Mouse (Mus musculus): Measurements from ENCODE around the gene Pmf1.

Pmf1 gene

DNA sequence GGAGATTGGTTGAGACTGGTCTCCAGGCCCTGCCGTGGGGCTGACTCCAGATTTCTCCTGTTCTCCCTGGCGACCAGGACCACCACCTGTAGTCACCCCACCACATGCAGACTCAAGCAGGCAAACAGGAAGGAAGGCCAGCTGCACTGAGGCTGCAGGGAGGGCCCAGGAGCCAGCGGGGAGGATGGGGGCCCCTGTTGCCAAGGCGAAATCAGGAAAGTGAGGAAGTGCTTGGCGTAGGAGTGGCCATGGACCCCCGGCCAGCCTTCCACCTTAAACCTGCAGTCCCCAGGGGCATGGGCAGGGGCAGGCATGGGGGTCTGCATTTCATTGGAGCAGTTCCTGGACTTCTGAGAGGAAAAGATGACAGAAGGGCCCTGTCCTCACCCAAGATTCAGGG is 49.0 kb downstream of the Pmf1 start:
- CTCF ChIA-PET: no interaction called here

DNA sequence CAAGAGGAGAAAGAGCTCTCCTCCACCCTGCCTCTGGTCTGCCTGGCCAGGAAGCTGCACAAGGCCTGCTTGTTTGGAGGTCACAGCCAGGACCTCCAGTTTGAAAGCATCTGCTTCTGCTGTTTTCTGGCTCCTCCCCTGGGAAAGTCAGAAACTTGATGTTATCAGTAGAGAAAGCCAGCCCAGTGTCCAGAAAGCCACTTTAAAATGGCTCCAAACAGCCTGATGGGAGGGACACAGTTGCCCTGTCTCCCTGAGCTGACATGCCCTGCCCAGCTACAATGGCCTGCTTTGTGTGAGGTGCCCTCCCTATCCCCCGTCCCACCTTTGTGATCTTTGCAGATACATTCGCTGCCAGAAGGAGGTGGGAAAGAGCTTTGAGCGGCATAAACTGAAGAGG is 50.1 kb downstream of the Pmf1 start:
- CTCF ChIA-PET: no interaction called here

DNA sequence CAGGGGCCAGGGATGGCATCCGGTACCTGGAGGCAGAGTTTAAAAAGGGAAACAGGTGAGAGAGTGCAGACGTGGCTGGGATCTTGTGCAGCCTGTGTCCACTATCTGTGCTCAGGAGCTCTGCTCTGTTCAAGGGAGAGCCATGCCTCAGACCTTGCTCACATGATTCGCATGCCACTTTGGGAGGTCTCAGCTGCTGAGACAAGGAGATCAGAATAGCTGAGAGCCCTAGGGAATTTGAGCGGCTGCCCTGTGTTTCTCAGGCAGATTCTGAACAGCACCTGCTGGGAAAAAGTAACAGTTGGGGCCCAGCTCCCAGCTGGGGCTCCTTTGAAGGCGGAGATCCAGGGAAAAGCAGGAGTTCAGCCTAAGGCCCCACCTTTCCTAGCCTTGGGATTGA is 50.5 kb downstream of the Pmf1 start:
- CTCF ChIA-PET: no interaction called here

DNA sequence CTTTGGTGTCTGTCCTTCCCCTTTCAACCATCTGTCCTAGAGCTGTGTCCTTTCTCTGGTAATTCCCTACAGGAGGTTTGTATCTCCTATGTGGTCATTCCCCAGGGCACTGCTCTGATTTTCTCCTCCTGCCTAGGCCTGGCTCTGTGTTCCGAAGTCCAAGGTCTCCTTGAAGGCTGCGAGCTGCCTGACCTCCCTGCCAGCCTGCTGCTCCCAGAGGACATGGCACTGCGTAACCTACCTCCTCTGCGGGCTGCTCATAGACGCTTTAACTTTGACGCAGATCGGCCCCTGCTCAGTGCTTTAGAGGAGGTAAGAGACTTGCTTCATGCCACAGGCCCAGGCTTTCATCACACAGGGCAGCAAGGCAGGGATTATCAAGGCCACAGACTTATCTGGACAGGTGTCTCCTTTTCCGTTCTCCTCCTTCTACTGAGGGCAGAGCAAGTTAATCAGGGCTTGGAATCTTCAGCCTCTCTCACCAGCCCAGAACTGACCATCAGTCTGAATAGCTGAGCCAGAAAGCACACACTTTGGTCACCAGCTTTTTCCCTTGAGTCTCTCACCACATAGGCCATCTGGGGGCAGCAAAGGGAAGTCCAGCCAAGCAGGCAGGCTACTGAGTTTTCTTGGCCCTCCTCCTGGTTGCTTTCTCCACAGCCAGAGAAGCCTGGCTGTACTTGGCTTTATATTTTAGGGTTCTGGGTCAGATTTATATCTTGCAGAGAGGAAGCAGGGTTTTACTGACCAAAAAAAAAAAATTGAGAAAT is 55.5 kb downstream of the Pmf1 start:
- CTCF ChIA-PET: no interaction called here

DNA sequence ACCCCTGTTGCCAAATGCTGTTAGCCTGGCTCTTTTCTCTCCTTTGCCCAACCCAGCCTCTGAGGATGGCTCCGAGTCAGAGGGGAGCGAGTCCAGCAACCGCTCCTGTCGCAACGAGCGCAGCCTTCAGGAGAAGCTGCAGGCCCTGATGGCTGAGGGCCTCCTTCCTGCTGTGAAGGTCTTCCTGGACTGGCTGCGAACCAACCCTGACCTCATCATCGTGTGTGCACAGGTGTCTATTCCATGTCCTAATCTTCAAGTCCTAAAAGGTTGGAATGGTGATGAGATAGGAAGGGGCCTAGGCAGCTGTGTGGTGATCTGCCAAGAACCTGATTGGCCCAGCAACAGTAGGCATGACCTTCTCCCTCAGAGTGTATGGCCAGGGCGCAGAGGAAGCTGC is 57.2 kb downstream of the Pmf1 start:
- CTCF ChIA-PET: no interaction called here

DNA sequence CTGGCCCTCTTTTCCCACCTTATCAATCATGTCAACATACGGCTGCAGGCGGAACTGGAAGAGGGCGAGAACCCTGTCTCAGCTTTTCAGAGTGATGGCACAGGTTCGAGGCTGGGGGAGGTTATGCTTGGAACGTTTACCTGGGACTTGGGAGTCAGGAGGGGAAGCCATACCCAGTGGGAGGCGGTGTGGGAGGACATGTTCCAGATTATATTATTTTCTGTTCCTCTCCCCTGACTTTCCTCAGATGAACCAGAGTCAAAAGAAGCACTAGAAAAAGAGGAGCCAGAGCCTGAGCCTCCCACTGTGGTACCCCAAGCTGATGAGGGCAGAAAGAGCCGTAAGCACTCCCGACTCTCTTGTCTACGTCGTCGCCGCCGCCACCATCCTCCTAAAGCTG is 59.4 kb downstream of the Pmf1 start:
- CTCF ChIA-PET: no interaction called here

All from spleen, embryonic (tissue).